Comparison of ENCODE assay signal across 17 mouse cellular contexts in the genomic region with DNA sequence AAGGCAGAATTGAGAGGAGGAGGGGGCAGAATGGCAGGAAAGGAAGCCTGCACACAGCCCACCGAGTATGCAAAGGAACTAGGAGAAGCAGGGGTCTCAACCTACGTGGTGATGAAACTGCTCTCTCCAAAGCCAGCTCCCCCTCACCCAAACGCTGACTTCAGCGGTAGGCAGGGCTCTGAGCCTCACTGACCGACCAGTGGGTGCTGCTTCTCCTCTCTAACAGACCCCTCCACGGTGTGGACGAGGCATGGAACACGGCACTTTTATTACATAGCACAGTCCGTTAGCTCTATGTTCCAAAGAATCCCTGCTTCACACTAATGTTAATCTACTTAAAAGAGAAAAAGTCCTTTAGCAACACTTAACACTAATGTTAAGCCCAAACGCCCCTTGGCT.
DNase-seq lines count a peak whose midpoint lies in the region; ATAC-seq and TF ChIP-seq lines count a peak whose summit lies in the region.
"Had no signal": no experiment of that assay in that cellular context is flagged by ENCODE, and none has a peak within 500 bp of the region (broad histone marks: within the 10 kb centered on the region; RNA-seq: fewer than 3 reads in every experiment).

No protein-coding gene starts in this region.

- H3K27ac ChIP-seq in heart, embryonic 13.5 days (replicated peaks): no peak overlapping the region
- H3K27ac ChIP-seq in hindbrain, embryonic 10.5 days: no peak overlapping the region
- peak overlapping the region; percentile 64; the same call in 1 of the 2 replicates for H3K27ac ChIP-seq in hindbrain, embryonic 12.5 days
- peak overlapping the region; percentile 47; the same call in 1 of the 2 replicates for H3K27ac ChIP-seq in midbrain, embryonic 14.5 days (replicated peaks; ENCODE audit: low read depth, low read length)
- no peak overlapping the region for H3K27ac ChIP-seq in kidney, adult 2 months (ENCODE audit: insufficient read depth, low read depth, low read length)
- H3K27ac ChIP-seq: embryonic facial prominence, embryonic 12.5 days; liver, embryonic 14.5 days had no signal

- no peak for TF ChIP-seq CTCF in kidney, adult 2 months (conservative IDR thresholded peaks at IDR 0.05; ENCODE audit: insufficient read depth, insufficient read length, low read depth, low read length)

- H3K4me3 ChIP-seq in heart, embryonic 13.5 days: no peak overlapping the region
- 0 out of 2 replicates have a peak overlapping the region, but pooled peaks have one; percentile 0 for H3K4me3 ChIP-seq in hindbrain, embryonic 10.5 days
- H3K4me3 ChIP-seq in hindbrain, embryonic 12.5 days: no peak overlapping the region
- no peak overlapping the region for H3K4me3 ChIP-seq in midbrain, embryonic 14.5 days (replicated peaks; ENCODE audit: low read depth, low read length)
- H3K4me3 ChIP-seq in kidney, adult 2 months (ENCODE audit: insufficient read depth, low read depth, low read length): no peak overlapping the region
- H3K4me3 ChIP-seq: embryonic facial prominence, embryonic 12.5 days had no signal

- no peak for ATAC-seq in heart, embryonic 13.5 days (ENCODE audit: extremely low read depth, insufficient number of reproducible peaks, low FRiP score, low TSS enrichment)
- ATAC-seq in hindbrain, embryonic 12.5 days (ENCODE audit: low FRiP score): 0 out of 2 replicates have a peak, but pooled peaks have one; percentile 23
- ATAC-seq in midbrain, embryonic 14.5 days (ENCODE audit: low FRiP score, low TSS enrichment): no peak
- ATAC-seq: intestine, embryonic 16.5 days had no signal

- TF ChIP-seq POLR2A in kidney, adult 2 months (IDR thresholded peaks at IDR 0.05; ENCODE audit: low read depth, low read length): no peak

- H3K36me3 ChIP-seq in heart, embryonic 13.5 days: peaks cover 36% of the 10 kb centered on the region
- peaks cover 35% of the 10 kb centered on the region for H3K36me3 ChIP-seq in hindbrain, embryonic 10.5 days
- H3K36me3 ChIP-seq in hindbrain, embryonic 12.5 days: peaks cover 7% of the 10 kb centered on the region; the same call in 1 of the 2 replicates
- H3K36me3 ChIP-seq in midbrain, embryonic 14.5 days (ENCODE audit: control insufficient read depth, insufficient read depth, low read length): peaks cover 9% of the 10 kb centered on the region; the same call in 1 of the 2 replicates
- H3K36me3 ChIP-seq in kidney, adult 2 months (ENCODE audit: control insufficient read depth, insufficient read depth, low read length): no peaks in the 10 kb centered on the region

- 36% methylated on average over 10 of the region's 10 CpGs for WGBS in heart, embryonic 13.5 days
- WGBS in hindbrain, embryonic 10.5 days: 67% methylated on average over 10 of the region's 10 CpGs
- 61% methylated on average over 10 of the region's 10 CpGs for WGBS in hindbrain, embryonic 12.5 days
- WGBS in midbrain, embryonic 14.5 days: 27% methylated on average over 10 of the region's 10 CpGs
- 67% methylated on average over 10 of the region's 10 CpGs for whole genome bisulfite sequencing in kidney, adult 2 months

- peak overlapping the region; percentile 59 for H3K4me2 ChIP-seq in heart, embryonic 13.5 days
- peak overlapping the region; percentile 34 for H3K4me2 ChIP-seq in hindbrain, embryonic 12.5 days (replicated peaks)
- H3K4me2 ChIP-seq in midbrain, embryonic 14.5 days (ENCODE audit: low read length): peak overlapping the region; percentile 40
- H3K4me2 ChIP-seq: embryonic facial prominence, embryonic 12.5 days had no signal

- H3K9me3 ChIP-seq in heart, embryonic 13.5 days: no peaks in the 10 kb centered on the region
- no peaks in the 10 kb centered on the region for H3K9me3 ChIP-seq in hindbrain, embryonic 10.5 days
- no peaks in the 10 kb centered on the region for H3K9me3 ChIP-seq in hindbrain, embryonic 12.5 days (replicated peaks)
- H3K9me3 ChIP-seq in midbrain, embryonic 14.5 days (ENCODE audit: control insufficient read depth, low read length): no peaks in the 10 kb centered on the region
- H3K9me3 ChIP-seq: embryonic facial prominence, embryonic 12.5 days had no signal

- peaks cover 25% of the 10 kb centered on the region for H3K4me1 ChIP-seq in heart, embryonic 13.5 days
- H3K4me1 ChIP-seq in hindbrain, embryonic 10.5 days (replicated peaks): peaks cover 23% of the 10 kb centered on the region
- peaks cover 21% of the 10 kb centered on the region for H3K4me1 ChIP-seq in hindbrain, embryonic 12.5 days
- peaks cover 8% of the 10 kb centered on the region for H3K4me1 ChIP-seq in midbrain, embryonic 14.5 days (ENCODE audit: control insufficient read depth, insufficient read depth, low read length)
- H3K4me1 ChIP-seq in kidney, adult 2 months (ENCODE audit: control insufficient read depth, insufficient read depth, low read length): no peaks in the 10 kb centered on the region

- peak overlapping the region; percentile 54; the same call in 1 of the 2 replicates for H3K9ac ChIP-seq in heart, embryonic 13.5 days
- no peak overlapping the region for H3K9ac ChIP-seq in hindbrain, embryonic 12.5 days
- H3K9ac ChIP-seq in midbrain, embryonic 14.5 days (replicated peaks; ENCODE audit: low read length): peak overlapping the region; percentile 13; the same call in 1 of the 2 replicates
- H3K9ac ChIP-seq: embryonic facial prominence, embryonic 12.5 days; liver, embryonic 14.5 days had no signal

- no peaks in the 10 kb centered on the region for H3K27me3 ChIP-seq in heart, embryonic 13.5 days (replicated peaks)
- no peaks in the 10 kb centered on the region for H3K27me3 ChIP-seq in hindbrain, embryonic 10.5 days (ENCODE audit: insufficient read depth, poor library complexity, severe bottlenecking)
- no peaks in the 10 kb centered on the region for H3K27me3 ChIP-seq in hindbrain, embryonic 12.5 days
- H3K27me3 ChIP-seq in midbrain, embryonic 14.5 days (ENCODE audit: control insufficient read depth, insufficient read depth, low read length): no peaks in the 10 kb centered on the region
- no peaks in the 10 kb centered on the region for H3K27me3 ChIP-seq in kidney, adult 2 months (replicated peaks; ENCODE audit: control insufficient read depth, insufficient read depth, low read length)
- H3K27me3 ChIP-seq: embryonic facial prominence, embryonic 12.5 days had no signal

- no peak for DNase-seq in heart, adult 18-20 months
- no peak for DNase-seq in hindbrain, embryonic 10.5 days (ENCODE audit: low spot score)
- DNase-seq in midbrain, embryonic 14.5 days: no peak
- DNase-seq in kidney, adult 2 months: no peak
- DNase-seq in frontal cortex, postnatal 25 days (ENCODE audit: low spot score in 2 of 2): no peak
- DNase-seq: adrenal gland, postnatal 25 days; cerebellum, postnatal 36 days; gastrocnemius, postnatal 36 days; kidney, postnatal 14 days; layer of hippocampus, postnatal 36 days; right cerebral cortex, postnatal 25 days; thymus, adult 2 months had no signal

Comparison
In these comparisons a context has a peak if more than half of its experiments do, and no peak if none do; other contexts are left out.
1. H3K27ac ChIP-seq: peak in hindbrain, embryonic 12.5 days (single experiment) and midbrain, embryonic 14.5 days (single experiment); none in heart, embryonic 13.5 days (single experiment), hindbrain, embryonic 10.5 days (single experiment) and kidney, adult 2 months (single experiment).
2. Peak in every context shown above with its lines, with median percentiles within 50 percentile points of each other: H3K4me2 ChIP-seq.